Mouse (Mus musculus): ENCODE measurements around the gene Neurod2. TPM values are rescaled to one million over a fixed set of nuclear protein-coding genes. Genes with fewer than 3 reads are reported as not detected.

The Neurod2 gene
- total RNA-seq, 2 experiments from 2014 or later: not detected

GRCm38 (mm10) chr11:98332186-98332585 lies 2.7 kb upstream of the Neurod2 start:
- no peak for DNase-seq

DNA sequence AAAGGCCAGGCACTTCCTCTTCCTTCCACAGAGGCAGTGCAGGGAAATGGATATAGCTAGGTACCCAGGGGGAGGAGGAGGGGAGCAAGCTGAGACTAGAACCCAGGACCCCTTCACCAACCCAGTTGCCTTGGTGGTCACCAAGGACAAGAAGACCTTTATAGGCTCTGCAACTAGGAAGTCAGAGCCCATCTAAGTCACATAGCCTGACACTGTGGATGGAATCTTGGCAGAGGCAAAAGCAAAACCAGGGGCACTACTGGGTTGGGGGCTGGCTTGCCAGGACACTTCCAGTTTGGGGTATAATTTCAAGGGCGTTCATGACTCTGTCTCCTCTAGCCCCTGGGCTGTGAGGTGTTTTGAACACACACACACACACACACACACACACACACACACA lies 2.0 kb upstream of the Neurod2 start:
- DNase-seq: no peak

DNA sequence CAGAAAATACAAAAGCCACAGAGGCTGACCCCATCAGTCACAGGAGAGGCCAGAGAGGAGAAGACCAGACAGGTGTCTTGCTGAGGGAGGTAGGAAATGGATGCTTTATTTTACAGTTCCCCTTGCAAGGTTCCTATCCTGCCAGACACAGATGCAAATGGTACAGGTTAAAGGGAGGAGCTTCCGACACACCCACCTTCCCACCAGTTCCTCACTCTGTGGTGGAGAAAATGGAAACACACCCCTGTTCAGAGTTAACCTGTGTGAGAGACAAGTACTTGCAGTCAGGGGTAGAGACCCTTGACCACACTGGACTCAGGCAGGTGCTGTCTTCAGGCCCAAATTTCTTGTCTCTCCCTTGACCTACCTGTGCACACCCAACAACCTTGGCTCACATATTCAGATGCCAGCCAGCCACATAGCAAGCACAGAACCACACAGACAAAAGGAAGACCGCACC lies 1.3 kb upstream of the Neurod2 start:
- no peak for DNase-seq

DNA sequence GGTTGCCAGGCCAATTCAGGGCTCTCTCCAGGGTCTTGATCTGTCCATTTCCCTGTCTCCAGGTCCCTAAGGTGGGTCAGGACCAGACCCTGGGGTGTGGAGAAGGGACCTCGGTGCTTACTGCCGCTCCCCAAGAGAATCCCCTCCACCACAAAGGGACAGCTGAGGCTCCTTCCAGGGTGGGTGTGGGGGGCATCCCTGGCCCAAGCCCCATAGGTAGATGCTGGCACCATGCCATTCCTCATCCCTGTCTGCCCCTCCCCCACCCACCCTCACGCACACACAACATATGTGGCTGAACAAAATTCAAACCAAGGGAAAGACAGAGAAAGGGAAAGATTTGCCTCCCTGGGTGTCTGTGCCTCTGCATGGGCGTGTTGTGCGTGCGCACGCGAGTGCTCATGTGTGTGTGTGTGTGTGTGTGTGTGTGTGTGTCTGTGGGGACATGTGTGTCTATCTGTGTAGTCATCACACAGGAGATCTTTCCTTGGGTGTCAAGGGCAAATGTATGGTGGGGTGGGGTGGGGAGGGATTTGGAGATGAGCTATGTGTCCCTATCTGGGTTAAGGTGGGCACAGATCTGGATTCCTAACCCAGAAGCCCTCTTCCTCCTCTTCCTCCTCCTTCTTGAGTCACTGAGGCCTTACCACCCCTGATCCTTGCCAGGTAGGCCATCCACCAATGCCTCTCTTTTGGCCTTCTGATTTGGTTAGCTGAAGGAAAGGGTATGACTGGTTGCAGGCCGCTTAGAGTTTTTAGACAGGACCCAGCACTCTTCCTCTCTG lies 704 bp upstream of the Neurod2 start:
- no peak for DNase-seq

GRCm38 (mm10) chr11:98328371-98329069 lies 928 bp downstream of the Neurod2 start:
- no peak for DNase-seq

DNA sequence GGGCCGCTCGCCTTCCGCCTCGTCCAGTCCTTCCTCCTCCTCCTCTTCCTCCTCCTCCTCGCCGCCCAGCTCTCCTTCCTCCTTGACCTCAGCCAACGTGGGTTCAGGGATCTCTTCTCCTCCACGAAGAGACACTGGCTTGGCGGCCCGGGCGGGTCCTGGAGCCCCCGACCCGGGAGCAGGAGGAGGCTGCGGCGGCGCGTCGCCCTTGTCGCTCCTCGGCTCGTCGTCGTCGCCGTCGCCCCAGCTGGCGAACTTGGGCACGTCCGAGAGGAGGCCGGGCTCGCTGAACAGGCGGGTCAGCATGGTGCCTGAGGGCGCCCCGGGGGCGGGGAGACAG lies 1.4 kb downstream of the Neurod2 start:
- DNase-seq: no peak

- no peak for DNase-seq
Observed at GRCm38 (mm10) chr11:98327136-98328030, 2.1 kb downstream of the Neurod2 start.

GRCm38 (mm10) chr11:98326741-98327135 lies 2.7 kb downstream of the Neurod2 start:
- DNase-seq: no peak

- DNase-seq: no peak
Observed at GRCm38 (mm10) chr11:98325821-98326218, 3.6 kb downstream of the Neurod2 start.

DNA sequence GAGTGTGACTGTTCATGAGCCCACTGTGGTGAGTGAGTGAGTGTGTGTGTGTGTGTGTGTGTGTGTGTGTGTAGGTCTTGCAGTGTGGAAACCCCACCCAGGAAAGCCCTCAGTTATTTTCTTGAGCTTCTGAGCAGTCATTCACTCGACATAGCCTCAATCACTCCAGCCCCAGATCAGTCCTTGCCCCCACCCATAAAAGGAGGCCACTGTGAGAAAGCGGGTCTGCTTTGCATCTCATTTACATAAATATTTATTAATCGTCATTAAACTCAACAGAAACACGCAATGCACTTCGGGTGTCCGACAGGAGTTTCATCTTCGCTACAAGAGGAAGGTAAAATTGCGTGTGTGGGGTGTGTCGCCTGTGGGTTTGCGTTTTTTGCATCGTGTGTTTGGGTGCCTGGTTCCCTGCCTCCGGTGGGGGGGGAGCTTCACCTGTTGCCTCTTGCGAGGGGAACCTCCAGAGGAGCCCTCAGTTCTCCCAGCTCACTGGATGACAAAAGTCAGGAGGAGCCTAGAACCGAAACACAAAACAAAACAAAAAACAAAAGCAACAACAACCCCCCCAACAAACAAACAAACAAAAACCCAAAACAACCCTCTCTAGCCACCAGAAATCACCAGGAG lies 4.1 kb downstream of the Neurod2 start:
- no peak for DNase-seq

DNA sequence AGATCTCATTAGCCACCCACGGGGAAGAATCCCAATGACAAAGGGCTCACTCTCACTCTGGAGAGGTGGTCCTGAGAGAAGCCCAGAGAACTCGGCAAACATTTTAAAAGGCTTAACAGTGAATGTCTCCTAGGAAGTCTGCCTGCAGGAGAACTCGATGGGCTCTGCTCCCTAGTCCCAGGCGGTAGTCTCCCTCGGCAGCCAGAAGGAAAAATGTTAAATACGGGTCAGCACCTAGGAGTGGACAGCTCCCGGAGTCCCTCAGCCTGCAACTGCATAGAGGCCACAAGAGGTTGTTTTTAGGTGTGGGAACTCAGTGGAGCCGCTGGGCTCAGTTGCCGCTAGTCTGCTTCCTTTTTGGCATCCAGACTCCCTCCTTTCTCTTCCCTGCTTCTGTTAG lies 5.5 kb downstream of the Neurod2 start:
- DNase-seq: no peak

- DNase-seq: no peak
Observed at GRCm38 (mm10) chr11:98323136-98323866, 6.1 kb downstream of the Neurod2 start.

- no peak for DNase-seq
Observed at GRCm38 (mm10) chr11:98322159-98322558, 7.3 kb downstream of the Neurod2 start.

GRCm38 (mm10) chr11:98321677-98322003 lies 7.8 kb downstream of the Neurod2 start:
- no peak for DNase-seq

GRCm38 (mm10) chr11:98320806-98321676 lies 8.4 kb downstream of the Neurod2 start:
- DNase-seq: no peak

GRCm38 (mm10) chr11:98320381-98320780 lies 9.1 kb downstream of the Neurod2 start:
- DNase-seq: no peak

DNA sequence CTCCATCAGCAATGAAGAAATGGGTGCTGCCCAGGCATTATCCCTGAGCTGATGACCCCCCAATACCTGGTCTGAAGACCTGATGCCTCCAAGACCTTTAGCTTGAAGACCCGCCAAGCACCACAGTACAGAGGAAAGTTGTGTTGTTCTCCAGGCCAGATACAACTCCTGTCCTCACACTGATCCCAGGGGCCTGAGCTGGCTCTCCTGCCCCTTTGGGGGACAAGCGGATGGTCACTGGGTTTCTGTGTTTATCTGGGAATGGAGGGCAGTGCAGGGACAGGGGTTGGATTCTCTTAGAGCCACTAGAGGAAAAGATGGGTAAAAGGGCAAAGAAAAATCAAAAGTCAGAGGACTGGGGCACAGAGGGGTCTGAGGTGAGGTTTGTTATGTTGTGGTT lies 9.5 kb downstream of the Neurod2 start:
- no peak for DNase-seq

DNA sequence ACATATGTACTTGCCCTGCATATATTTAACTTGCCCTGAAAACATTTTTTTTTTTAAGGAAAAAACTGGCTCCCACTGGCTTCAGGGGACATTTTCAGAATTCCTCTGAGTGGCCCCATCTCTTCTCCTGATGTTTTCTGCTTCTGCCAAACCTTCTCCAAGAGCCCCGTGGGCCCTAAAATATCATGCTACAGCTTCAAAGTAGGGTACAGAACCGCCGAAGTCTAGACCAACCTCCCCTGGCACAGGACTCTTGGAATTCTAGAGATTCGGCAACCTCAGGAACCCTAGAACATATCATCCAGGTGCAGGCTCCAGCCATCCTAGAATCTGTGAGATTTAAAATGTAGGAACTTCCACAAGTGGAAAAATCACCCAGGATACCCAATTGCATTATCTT lies 9.9 kb downstream of the Neurod2 start:
- no peak for DNase-seq

- no peak for DNase-seq
Observed at GRCm38 (mm10) chr11:98319120-98319519, 10.3 kb downstream of the Neurod2 start.

DNA sequence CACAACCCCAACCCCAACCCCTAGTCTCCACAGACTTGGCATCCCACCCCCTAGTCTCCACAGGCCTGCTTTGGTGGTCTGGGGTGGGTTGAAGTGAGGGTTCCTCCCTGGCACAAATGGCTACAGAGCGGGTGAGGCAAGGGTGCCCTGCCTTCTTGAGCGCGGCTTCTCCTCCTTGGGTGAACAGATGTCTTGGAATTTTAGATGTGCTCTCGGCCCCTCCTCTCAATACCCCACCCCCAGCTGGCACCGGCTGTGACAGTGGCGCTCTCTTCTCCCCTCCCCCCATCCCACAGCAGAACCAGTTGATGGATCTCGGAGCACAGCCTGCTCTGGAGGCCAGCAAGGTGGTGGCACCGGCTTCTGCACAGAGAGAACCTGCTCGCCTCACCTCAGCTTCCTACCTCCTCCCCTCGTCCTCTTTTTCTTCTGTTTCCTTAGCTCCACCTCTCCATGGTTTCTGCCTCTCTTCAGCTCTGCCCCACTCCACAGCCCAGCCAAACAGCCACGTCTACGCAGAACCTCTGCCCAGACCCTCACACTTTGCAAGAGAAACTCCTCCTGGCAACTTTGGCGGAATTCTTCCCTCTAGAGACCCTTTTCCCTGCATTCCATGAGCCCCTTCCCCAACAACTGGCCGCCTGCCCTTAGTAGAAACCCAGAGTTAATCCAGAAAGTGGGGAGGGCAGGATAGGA lies 10.9 kb downstream of the Neurod2 start:
- no peak for DNase-seq

All from gastrocnemius, postnatal 25 days (tissue).